In genomic region chr4:123571869-123572268, GRCm38 (mm10) we compare ENCODE assay signal across 8 mouse cellular contexts.
DNase-seq lines count a peak whose midpoint lies in the region; ATAC-seq lines count a peak whose summit lies in the region.

No protein-coding gene starts in this region.

- peak overlapping the region; percentile 94 for H3K27ac ChIP-seq in heart, embryonic 11.5 days (ENCODE audit: low read depth, low read length)
- H3K27ac ChIP-seq in limb, embryonic 12.5 days, result no peak overlapping the region
- H3K27ac ChIP-seq in midbrain, embryonic 13.5 days, result peak overlapping the region; percentile 36; the same call in 1 of the 2 replicates

- H3K36me3 ChIP-seq in heart, embryonic 11.5 days (ENCODE audit: control insufficient read depth, insufficient read depth, low read length), result no peaks in the 10 kb centered on the region
- H3K36me3 ChIP-seq in limb, embryonic 12.5 days, result no peaks in the 10 kb centered on the region
- no peaks in the 10 kb centered on the region for H3K36me3 ChIP-seq in midbrain, embryonic 13.5 days

- no peaks in the 10 kb centered on the region for H3K9me3 ChIP-seq in heart, embryonic 11.5 days (replicated peaks; ENCODE audit: control insufficient read depth, low read length)
- no peaks in the 10 kb centered on the region for H3K9me3 ChIP-seq in limb, embryonic 12.5 days
- H3K9me3 ChIP-seq in midbrain, embryonic 13.5 days, result no peaks in the 10 kb centered on the region

- H3K4me2 ChIP-seq in heart, embryonic 11.5 days, result peak overlapping the region; percentile 76
- 0 out of 2 replicates have a peak overlapping the region, but pooled peaks have one; percentile 44 for H3K4me2 ChIP-seq in limb, embryonic 12.5 days
- no peak overlapping the region for H3K4me2 ChIP-seq in midbrain, embryonic 13.5 days (replicated peaks)

- 2% methylated on average over 7 of the region's 7 CpGs for WGBS in heart, embryonic 11.5 days (ENCODE audit: insufficient replicate concordance)
- WGBS in limb, embryonic 12.5 days, result 8% methylated on average over 7 of the region's 7 CpGs
- 4% methylated on average over 7 of the region's 7 CpGs for WGBS in midbrain, embryonic 13.5 days

- H3K9ac ChIP-seq in heart, embryonic 11.5 days (ENCODE audit: low read depth, low read length), result peak overlapping the region; percentile 69
- H3K9ac ChIP-seq in limb, embryonic 12.5 days (replicated peaks), result no peak overlapping the region
- no peak overlapping the region for H3K9ac ChIP-seq in midbrain, embryonic 13.5 days (replicated peaks)

- peak overlapping the region; percentile 40 for H3K4me3 ChIP-seq in heart, embryonic 11.5 days (ENCODE audit: low read depth, low read length)
- no peak overlapping the region for H3K4me3 ChIP-seq in limb, embryonic 12.5 days (replicated peaks)
- no peak overlapping the region for H3K4me3 ChIP-seq in midbrain, embryonic 13.5 days (replicated peaks)

- peaks cover 23% of the 10 kb centered on the region for H3K4me1 ChIP-seq in heart, embryonic 11.5 days (ENCODE audit: control insufficient read depth, insufficient read depth, low read length)
- H3K4me1 ChIP-seq in limb, embryonic 12.5 days (replicated peaks), result peaks cover 23% of the 10 kb centered on the region
- H3K4me1 ChIP-seq in midbrain, embryonic 13.5 days (replicated peaks), result peaks cover 40% of the 10 kb centered on the region

- no peaks in the 10 kb centered on the region for H3K27me3 ChIP-seq in heart, embryonic 11.5 days (ENCODE audit: control insufficient read depth, insufficient read depth, low read length)
- no peaks in the 10 kb centered on the region for H3K27me3 ChIP-seq in limb, embryonic 12.5 days
- H3K27me3 ChIP-seq in midbrain, embryonic 13.5 days, result no peaks in the 10 kb centered on the region

- peak; percentile 73; the same call in 1 of the 2 replicates for ATAC-seq in heart, embryonic 11.5 days (replicated peaks; ENCODE audit: insufficient number of reproducible peaks, low FRiP score, low TSS enrichment)
- ATAC-seq in limb, embryonic 12.5 days (ENCODE audit: insufficient number of reproducible peaks, insufficient read depth, low FRiP score, low TSS enrichment, low read depth), result peak; percentile 52; the same call in 1 of the 2 replicates
- ATAC-seq in midbrain, embryonic 13.5 days, result peak; percentile 65; the same call in 1 of the 2 replicates

- intact Hi-C loops in gastrocnemius, postnatal 36 days (cut with DNase I), result no loop called here

- DNase-seq in gastrocnemius, postnatal 36 days, result peak; percentile 26 to 29
- no peak for DNase-seq in gastrocnemius, postnatal 4 days (ENCODE audit: low spot score in 2 of 2)
- DNase-seq in brain, adult 2 months (ENCODE audit: low read depth, low spot score), result peak; percentile 74
- peak; percentile 62 for DNase-seq in thymus, postnatal 25 days
- DNase-seq in urinary bladder, postnatal 4 days (ENCODE audit: low spot score in 2 of 2), result no peak

Comparison
In these comparisons a context has a peak if more than half of its experiments do, and no peak if none do; other contexts are left out.
1. DNase-seq: peak in gastrocnemius, postnatal 36 days (2 of 2), brain, adult 2 months (single experiment) and thymus, postnatal 25 days (single experiment); none in gastrocnemius, postnatal 4 days (0 of 2) and urinary bladder, postnatal 4 days (0 of 2).
2. Peak in every context shown above with its lines, with median percentiles within 50 percentile points of each other: ATAC-seq.